Mouse (Mus musculus): Measurements from ENCODE around the gene Pgbd5.
"Not testable (repeated sequence)": the region's sequence is repeated elsewhere in the genome, so short reads cannot be mapped to it uniquely, and the experiment has no call there.

Pgbd5 gene

DNA sequence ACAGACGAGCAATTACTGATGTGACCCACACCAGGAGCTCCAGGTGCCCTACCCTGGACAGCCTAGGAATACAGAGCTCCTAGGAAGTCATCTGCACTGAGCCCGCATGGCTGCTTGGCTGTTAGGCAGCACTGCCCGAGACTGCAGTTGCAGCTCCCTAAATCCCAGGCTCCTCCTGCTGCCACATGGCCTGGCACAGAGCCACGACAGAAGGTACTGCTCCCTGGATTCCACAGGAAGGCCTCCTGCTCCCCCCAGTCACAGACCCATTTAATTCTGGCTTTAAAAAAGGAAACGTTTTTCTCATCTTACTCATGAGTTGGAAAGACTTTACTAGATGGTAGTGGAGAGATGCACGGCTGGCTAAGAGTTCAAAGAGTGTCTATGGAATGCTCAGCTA lies 10.0 kb downstream of the Pgbd5 start:
- DNase-seq (ENCODE audit: low spot score) = no peak

DNA sequence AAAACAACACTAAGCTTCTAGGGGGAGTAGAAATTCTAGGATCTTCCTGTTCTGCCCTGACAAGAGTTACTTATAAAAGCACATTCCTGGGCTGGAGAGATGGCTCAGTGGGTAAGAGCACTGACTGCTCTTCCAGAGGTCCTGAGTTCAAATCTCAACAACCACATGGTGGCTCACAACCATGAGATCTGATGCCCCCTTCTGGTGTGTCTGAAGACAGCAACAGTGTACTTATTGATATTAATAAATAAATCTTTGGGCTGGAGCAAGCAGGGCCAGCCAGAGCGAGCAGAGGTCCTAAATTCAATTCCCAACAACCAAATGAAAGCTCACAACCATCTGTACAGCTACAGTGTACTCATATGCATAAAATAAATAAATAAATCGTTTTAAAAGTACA lies 10.7 kb downstream of the Pgbd5 start:
- not testable (repeated sequence) for DNase-seq (ENCODE audit: low spot score)

DNA sequence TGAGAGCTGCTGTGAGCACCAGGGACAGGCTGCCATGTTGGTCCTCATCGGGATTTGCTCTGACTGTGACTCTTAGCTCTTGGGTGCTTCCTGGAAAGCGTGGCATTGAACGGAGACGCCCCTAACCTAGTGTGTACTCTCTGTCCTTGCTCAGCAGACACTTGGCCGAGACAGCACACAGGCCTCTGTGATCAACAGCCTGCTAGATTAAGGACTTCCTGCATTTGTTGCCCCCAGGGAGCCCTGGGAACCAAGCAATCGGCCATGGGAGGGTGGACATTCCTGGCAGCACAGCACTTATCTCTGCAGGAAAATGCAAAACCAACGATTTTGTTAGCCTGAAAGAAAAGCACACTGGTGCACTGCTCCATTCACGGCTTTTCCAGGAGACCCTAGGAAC lies 18.0 kb downstream of the Pgbd5 start:
- no peak for DNase-seq (ENCODE audit: low spot score)

DNA sequence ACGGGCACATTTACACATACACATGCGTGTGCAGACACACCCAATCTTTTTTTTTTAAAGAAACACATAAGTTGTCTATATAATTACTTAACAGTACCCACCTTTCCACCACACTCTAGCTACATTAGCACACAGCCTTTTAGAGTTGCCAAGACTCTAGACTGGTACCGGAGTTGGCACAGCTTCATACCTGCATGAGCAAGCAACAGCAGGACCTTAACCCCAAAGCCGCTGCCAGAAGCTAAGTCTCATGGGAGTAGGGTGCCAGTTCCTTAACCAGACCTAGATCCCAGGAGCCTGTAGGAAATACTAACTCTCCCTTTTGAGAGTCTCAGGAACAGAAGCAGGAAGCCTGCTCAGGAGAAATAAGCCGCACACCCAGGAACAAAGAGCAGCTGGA lies 20.5 kb downstream of the Pgbd5 start:
- DNase-seq (ENCODE audit: low spot score) = no peak

DNA sequence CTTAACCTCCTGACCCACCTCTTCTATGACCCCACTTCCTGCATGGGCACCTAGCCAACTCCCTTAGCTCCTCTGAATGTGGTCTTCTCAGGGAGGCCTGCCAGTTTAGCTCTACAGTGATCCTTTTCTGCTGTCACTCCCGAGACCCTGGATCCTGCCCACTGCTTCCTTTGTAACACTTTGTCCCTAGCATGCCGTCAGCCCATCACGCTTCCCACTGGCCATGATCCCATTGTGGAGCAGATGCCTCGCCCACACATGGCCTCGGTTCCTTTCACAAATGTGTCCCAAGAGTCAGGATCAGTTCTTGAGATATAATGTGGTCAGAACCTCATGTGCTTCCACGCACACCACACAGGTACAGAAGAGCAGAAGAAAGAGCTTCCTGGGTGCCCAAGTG lies 21.3 kb downstream of the Pgbd5 start:
- DNase-seq (ENCODE audit: low spot score) = no peak

DNA sequence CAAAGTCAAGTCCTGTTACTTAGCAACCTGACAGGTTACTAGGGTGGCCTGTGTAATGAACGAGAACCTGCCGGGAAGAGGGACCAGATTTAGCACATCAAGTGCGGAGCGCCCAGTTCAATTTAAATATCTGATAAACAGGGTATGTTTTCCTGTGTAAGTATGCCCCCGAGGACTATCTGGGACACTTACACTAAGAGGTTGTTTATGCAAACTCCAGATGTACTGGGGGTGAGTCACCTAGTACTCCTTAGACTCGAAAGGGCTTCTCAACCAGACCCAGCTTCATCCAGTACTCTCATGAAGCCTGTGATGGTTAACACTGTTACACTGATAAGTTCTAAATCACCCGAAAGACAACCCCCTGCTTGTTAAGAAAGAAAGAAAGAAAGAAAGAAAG lies 22.8 kb downstream of the Pgbd5 start:
- DNase-seq (ENCODE audit: low spot score) = no peak

DNA sequence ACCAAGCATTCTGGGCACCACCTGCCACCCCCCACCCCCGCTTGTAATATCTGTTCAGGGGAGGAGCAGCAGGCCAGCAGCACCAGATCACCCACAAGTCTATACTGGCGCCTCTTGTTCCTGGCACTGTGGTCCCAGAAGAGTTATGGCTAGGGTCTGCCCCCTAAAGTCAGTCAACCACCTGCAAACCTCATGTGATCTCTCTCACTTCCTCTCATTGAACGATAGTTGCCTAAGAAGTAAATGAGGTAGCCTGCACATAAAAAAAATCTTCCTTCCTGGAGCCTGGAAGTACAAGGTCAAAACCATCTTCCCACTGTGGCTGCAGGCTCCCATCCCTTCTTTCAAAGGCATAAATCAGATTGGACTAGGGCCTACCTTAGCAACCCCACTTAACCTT lies 23.7 kb downstream of the Pgbd5 start:
- no peak for DNase-seq (ENCODE audit: low spot score)

DNA sequence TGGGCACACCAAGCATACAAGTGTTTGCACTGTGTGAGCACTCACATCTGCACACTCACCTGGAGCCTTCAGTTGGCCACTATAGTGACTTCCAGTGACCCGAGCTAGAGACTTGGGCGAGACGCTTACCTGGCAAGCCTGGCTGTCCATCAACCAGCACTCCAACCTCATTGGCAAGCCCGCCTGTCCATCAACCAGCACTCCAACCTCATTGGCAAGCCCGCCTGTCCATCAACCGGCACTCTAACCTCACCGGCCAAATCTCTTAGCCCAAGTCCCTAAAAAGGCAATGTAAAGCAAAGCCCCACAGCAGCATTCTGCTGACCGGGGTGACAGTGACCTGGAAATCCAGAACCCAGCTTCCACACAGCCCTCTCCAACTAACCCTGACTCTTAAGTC lies 24.5 kb downstream of the Pgbd5 start:
- DNase-seq (ENCODE audit: low spot score) = no peak

DNA sequence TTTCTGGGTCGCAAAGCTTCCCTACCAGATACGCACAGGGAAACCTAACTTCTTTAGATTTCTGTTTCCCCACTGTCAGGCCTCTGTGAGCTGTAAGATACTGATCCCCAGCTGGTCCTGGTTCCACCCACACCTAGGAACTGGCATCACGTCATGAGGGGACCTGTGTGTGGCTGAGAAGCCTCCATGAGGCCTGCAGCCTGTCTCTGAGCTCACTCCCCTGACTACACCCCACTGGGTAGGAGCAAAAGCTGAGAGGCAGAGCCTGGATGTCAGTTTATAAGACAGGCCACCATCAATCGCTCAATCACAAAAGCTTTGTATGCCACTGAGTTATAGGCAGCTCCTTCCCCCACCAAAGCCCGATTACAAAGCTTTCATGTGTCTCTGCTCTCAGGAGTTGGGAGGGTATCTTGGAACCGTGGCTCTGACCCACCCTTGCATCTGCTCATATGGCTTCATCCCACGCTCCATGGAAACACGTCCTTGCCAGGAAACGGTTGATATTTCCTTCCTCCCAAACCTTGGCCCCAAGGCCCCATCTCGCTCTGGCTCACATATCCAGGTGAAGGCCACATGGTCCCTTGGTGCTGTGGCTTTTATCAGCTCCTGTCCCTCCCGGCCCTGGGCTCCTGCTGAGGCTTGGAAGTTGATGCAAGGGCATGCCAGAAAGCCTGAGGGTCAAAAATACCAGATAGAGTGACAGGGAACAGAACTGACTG lies 26.1 kb downstream of the Pgbd5 start:
- no peak for DNase-seq (ENCODE audit: low spot score)

DNA sequence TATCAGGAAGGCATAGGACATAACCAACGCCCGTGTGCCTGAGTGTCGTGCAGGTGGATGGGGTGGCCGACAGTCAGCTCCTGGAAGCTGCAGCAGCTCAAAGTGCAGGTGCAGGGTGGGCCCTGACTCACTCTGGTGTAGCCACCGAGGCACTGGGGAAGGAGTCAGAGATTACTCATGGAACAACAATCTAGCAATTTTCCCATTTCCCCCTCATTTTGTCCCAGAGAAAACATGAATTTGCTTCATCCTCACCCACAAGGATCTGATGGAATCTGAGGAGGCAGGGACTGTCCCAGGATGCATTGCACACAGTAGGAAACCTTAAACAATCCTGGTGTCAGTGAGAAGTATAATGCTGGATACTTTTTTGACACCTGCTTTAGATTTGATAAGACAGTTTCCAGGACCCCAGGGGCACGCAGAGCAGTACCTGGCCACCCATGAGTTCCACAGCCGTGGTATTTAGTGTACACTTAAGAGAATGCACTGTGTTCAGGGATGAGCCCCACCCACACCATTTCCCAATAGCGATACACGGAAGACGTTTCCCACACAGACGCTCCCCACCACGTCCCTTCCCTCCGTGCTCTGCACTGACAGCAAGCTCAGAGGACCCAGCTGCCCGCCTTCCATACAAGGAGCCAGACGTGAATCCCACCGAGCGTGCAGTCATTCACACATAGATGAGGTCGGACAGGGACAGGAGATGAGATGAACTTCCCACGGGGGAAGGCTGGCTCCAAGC lies 26.8 kb downstream of the Pgbd5 start:
- DNase-seq (ENCODE audit: low spot score) = no peak

DNA sequence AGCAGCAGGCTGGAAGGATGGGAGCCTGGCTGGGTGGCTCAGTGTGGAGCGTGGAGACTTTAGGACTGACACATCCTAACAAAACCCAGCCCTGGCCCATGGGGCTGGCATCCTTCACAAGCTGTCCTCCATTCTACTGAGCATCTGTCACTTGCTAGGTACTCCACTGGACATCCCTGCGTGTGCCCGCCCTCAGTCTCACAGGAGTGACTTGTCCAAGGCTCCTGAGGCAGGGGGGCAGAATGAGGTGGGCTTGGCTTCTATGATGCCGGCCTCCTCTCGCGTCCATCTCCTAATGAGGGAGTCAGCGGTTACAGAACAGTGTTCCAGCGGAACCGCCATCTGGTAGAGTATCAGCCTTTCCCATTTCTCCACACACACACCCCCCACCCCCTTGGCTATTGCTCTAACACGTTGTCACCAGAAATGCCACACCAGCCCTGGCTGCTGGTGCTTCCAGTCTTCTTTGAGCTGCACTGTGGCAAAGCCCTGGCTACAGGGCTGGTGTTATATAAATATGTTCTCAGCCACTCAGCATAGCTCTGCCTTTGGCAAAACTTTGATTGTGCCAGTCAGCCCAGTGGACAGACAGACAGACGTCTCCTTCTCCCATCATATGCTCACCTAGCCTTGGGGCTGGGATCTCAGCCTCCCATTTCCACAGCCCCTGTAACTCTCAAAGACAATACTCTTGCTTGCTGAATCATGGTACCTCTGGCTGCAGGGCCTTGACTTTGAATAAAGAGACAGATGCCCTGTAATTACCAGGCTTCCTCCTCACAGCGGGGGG lies 34.8 kb downstream of the Pgbd5 start:
- DNase-seq (ENCODE audit: low spot score) = no peak

DNA sequence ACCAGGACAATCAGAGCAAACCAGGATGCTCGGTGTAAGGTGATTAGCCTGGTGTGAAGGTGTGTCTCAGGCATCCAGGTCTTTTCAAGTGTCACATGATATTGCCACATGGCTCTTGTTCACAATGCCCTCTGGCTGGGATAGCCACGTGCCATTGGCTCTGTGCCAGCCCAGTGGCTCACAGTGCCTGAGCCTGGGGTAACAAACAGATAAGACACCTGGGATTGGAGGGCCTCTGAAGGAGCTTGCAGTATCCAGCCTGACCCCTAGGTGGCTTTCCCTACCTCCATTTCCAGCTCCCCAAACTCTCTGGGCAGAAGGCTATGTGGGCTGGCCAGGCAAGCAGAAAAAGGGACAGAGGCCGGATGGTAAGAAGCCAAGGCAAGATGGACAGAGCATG lies 35.6 kb downstream of the Pgbd5 start:
- DNase-seq (ENCODE audit: low spot score) = no peak

DNA sequence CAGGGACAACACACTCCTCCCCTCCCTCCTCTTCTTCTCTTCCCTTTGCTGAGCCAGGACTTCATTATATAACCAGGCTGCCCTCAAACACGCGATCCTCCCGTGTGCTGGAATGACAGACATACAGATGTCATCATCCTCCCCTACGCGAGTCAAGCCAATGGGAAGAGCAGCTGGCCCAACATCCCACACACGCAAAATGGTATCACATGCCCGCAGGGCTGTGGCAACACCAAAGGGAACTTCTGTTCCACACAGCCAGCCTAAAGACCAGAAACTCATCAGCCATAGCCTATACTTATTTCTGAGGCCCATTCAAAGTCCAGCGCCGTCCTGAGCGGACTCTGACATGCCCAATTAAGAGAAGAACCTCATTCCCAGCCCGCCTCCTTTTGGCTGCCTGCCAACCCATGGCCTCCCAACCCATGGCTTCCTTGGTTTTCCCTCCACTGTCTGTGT lies 40.0 kb downstream of the Pgbd5 start:
- no peak for DNase-seq (ENCODE audit: low spot score)

DNA sequence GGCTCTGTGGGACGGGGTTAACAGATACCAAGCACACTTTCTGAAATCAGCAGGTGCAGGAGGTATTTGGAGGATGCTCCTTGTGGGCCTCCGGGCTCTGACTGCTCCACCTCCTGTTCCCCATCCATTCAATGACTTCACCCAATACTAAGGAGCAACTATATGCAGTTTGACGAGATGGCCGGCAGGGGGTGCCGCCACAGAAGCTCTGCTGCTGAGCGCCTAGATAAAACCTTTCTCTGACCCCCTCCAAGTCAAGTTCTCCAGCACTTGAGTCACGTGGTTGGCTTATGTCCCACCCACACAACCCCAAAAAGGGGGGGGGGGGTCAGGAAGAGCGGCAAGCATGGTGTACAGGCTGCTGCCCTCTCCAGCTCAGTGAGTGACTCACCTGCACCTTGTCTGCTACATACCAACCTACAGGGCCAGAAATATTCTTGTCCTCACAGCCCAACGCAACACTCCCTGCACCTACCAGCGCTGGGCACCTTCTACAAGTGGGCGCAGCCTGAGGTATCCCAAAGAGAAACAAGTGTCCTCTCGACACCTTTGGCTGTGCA lies 40.5 kb downstream of the Pgbd5 start:
- no peak for DNase-seq (ENCODE audit: low spot score)

DNA sequence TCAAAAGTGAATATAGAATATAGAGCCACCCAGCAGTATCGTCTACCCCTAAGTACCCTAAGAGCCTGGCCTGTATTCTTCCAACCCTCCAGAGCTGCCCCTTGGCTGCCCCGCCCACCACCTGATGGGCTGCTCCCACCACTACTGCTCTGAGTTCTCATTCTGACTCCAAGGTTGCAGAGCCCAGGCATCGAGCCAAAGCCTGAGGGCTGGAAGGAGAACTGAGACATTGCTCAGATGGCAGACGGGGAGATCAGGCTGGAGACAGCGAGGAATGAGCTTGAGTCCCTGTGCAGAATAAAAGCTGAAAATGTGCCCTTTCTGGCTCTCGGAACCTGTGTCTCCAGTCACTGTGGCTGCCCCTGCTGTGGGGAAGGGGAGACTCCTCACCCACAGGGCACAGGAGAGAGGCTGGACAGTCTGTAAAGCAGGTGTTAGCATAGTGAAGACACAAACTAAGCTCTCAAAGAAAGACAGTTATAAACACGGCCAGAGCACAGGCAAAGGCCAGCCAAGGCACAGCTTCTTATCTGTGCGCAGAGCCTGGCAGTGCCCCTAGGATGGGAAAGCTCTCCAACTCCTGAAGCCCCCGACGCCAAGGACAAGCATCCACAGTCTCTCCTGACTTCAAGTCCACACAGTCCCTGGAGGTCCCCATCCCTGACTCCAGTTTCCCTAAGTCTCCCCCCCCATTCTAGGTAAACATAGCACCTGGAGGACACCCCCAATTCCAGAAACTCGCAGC lies 42.0 kb downstream of the Pgbd5 start:
- DNase-seq (ENCODE audit: low spot score) = no peak

DNA sequence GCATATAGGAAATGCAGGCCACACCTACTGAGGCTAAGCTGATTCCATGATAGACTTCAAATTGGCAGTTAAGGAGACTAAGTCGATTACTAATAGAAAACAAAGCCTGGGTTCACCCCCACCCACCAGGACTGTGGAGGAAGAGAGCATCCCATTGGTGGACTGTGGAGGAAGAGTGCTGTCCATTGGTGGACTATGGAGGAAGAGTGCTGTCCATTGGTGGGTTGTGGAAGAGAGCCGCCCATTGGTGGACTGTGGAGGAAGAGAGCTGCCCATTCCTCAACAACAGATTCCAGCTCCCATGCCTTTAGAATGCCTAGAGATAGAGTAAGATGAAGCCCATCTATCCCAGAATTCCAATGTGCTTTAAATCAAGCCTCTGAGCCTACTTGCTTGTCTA lies 42.9 kb downstream of the Pgbd5 start:
- no peak for DNase-seq (ENCODE audit: low spot score)

DNA sequence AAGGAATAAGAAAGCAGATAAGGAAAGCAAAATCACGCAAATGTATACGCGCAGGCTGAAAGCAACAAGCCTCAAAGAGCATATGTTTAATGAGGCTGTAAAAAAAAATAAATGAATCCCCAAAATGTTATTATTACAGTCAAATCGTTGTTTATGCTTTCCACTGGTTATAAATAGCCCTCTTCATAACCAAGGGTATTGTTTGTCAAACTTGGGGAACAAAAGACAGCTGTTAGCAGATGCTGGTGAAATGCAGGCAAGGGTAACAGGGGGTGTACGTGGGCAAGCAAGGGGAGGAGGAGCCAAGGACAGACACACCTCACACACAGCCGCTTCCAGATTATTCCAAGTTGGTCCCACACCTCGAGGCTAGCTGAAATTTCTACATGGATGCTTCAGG lies 44.1 kb downstream of the Pgbd5 start:
- no peak for DNase-seq (ENCODE audit: low spot score)

DNA sequence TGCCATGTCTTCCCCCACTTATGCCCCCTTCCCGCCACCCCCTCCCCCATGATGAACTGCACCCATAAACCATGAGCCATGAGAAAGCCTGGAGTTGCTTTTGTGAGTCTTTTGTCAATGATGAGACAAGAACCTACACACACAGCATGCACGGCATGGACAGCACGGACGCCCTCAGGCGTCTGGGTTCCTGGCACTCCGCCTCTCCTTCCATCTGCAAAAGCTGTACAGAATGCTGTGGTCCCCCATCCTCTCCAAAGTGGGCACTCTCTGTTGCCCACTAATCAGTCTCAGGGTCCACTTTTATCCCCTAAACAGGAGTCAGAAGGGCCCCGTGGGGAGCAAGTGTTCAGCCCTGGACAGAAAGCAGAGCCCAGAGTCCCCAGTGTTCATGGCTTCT lies 44.5 kb downstream of the Pgbd5 start:
- no peak for DNase-seq (ENCODE audit: low spot score)

DNA sequence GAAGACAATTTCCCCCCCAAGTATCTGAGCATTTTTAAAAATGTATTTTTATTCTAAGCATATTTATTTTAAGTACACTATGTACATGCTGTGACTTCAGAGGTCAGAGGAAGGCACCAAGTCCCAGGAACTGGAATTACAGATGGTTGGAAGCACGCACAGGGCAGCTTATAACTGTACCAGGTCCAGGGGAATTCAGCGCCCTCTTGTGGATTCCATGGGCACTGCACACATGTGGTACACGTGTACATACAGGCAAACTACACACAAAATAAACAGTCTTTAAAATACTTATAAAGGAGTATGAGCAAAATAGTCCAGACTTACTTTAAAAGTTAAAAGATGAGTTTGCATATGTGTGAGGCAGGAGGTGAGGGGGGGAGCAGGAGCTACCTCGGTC lies 45.5 kb downstream of the Pgbd5 start:
- no peak for DNase-seq (ENCODE audit: low spot score)

DNA sequence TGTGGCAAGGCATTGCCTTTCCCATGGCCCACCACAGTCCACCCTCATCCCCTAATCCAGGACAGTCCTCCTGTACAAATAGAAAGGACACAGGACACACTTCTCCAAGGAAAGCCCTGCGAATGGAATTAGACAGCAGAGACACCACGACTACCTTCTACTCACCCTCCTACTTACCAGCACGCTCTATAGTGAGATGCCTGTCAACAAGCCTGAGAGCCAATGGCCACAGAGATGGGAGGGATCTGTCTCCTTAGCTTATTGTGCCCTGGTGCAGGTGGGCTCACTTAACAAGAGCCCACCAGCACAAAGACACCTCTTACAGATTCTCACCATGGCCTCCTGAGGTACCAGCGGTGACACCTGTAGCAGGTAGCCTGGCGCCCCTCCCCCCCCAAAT lies 46.4 kb downstream of the Pgbd5 start:
- DNase-seq (ENCODE audit: low spot score) = no peak

DNA sequence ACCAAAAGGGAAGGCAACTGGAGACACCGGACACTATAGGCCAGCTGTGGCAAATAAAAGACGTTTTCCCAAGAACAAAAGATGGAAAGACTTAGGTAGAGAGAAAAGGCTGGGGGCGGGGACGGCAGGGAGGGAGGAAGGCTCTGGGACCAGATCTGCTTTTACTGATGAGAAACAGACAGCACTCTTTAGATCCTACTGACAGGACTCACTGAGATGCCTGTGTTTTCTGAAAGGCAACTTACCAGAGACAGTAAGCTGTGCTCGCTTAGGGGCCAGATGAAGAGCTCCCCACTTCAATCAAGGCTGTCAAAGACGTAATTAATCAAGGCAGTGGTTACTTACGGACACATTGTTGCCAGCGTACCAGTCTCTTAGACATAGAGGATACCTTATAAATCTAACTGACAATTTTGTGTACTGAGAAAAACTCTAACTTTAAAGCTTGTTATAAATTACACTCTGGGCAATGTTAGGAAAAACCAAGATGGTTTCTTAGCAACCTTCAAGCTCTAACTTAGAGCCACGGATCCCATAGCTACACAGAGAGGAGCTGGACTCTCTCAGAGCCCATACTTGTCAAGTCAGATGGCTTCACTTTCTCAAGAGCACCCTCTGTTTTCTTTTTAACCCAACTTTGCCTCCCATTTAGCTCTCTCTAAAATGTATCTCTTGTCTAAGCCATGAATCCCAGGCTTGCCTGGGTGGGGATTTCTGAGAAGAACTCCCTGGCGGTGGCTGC lies 47.0 kb downstream of the Pgbd5 start:
- DNase-seq (ENCODE audit: low spot score) = no peak

Measured in spleen, adult 12 weeks (tissue).